Mouse (Mus musculus) macrophage (primary cell): ENCODE results near the gene E2f6. TPM values are rescaled to one million over a fixed set of nuclear protein-coding genes. Genes with fewer than 3 reads are reported as not detected.

ENCODE experiments used
- H3K27ac ChIP-seq: fragments of 350-480 bp; formaldehyde crosslinking; 2 replicates; pipeline ENCODE4 v1.9.0; 2021
- H3K36me3 ChIP-seq: fragments of 350-480 bp; formaldehyde crosslinking; 2 replicates; pipeline ENCODE4 v1.9.0; 2021; ENCODE audit errors: inconsistent target
- H3K4me3 ChIP-seq: fragments of 350-480 bp; formaldehyde crosslinking; 2 replicates; pipeline ENCODE4 v1.9.0; 2021; ENCODE audit errors: inconsistent target
- H3K79me2 ChIP-seq: fragments of 350-480 bp; formaldehyde crosslinking; 2 replicates; pipeline ENCODE4 v1.9.0; 2021; ENCODE audit errors: inconsistent target
- WGBS: methylation state at CpG from one replicate; pipeline ENCODE4 v1.1.7; 2026; ENCODE audit warnings: inconsistent platforms; ENCODE audit not compliant: missing documents; 5-methylcytosine and 5-hydroxymethylcytosine counted together
- polyA plus RNA-seq: library from polyadenylated mRNA; stranded (reverse); fragments of 250-400 nt; gene quantifications from 3 replicates; pipeline ENCODE4 v1.2.4, GENCODE M21; 2018; ENCODE audit warnings: inconsistent platforms
- total RNA-seq, 78 experiments: library from RNA; depleted of rRNA; stranded (reverse); fragments of 250-400 nt; gene quantifications; 1 replicate in 9 of 78; 2 replicates in 24 of 78; 3 replicates in 43 of 78; 4 replicates in 2 of 78; pipeline ENCODE4 v1.2.4; 2018; ENCODE audit warnings: inconsistent platforms in 56 of 78

E2f6 gene
- 10 to 100 TPM in 12 of 26 experiments, 1 to 10 TPM in 14; 2.6 to 20.5 (median 8.1) TPM for total RNA-seq (2018; cell fraction: chromatin; rRNA removed)
- total RNA-seq (2018; cell fraction: cytosol; rRNA removed): 10 to 100 TPM in 17 of 26 experiments, 1 to 10 TPM in 9; 5.8 to 15.7 (median 11.2) TPM
- 10 to 100 TPM in 8 of 26 experiments, 1 to 10 TPM in 18; 3.9 to 33.8 (median 6.8) TPM for total RNA-seq (2018; cell fraction: nucleus; rRNA removed)
- polyA plus RNA-seq: 9.4 to 23.3 TPM (median 14.9 TPM) in 3 replicates

DNA sequence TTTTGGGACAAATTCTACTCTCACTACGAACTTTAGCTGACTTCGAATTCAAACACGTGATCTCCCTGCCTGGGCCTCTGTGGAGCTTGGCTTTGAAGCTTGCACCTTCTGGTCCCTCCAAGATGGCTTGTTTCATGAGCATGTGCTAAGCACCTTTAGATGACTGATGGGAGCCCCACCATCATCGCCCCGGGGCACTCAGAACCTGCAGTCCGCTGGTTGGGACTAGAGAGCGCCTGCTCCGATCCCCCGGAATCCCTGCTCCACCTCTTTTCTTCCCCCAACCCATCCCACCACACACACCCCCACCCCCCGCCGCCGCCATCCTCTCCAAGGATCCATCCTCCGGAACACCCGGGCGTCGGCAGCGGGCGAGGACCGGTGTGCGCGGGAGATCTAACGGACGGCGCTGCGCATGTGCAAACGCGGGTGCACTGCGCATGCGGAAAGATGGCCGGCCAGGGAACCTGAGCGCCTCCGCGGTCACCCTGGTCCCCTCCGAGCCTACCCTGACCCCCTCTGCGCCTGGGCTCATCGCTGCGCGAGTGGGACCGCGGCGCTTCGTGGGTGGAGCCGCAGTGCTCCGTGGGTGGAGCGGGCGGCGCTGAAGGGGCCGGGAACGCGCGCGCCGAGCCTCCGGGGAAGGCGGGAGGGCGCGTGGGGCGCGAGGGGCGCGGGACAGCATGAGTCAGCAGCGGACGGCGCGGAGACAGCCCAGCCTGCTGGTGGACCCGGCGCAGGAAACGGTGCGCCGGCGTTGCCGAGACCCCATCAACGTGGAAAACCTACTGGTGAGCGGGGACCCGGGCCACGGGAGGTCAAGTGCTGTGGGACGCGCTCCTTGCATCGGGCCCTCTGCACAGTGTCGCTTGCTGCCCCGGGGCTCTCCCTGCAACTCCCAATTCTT, at the start of gene E2f6:
E2f6 (plus strand) TSS at position 439 of the 907 bp plus-strand sequence.
- no peak within 1 kb of the TSS for H3K27ac ChIP-seq
- peaks cover 15% of the 10 kb centered on the region; the same call in 1 of the 2 replicates for H3K79me2 ChIP-seq
- no peaks in the 10 kb centered on the region for H3K36me3 ChIP-seq
- H3K4me3 ChIP-seq: peak within 1 kb of the TSS; percentile 43
- 5% methylated on average over 81 of the region's 81 CpGs for WGBS

DNA sequence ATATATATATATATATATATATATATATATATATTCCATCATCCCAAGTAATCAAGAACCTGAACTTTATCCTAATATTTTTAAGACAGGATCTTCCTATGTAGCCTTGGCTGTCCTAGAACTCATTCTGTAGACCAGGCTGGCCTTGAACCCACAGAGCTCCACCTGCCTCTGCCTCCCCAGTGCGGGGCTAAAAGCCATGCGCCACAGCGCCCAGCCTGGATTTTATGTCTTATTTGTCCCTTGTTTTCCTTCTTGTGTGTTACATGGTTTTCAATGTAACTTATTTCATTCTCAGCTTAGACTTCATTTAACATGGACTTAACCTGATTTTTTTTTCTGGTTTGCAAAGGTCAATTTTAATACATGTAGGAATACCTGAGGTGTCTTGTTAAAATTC, 49.3 kb upstream of the E2f6 start:
- no peaks in the 10 kb centered on the region for H3K79me2 ChIP-seq
- WGBS: 94% methylated on average over 3 of the region's 3 CpGs

DNA sequence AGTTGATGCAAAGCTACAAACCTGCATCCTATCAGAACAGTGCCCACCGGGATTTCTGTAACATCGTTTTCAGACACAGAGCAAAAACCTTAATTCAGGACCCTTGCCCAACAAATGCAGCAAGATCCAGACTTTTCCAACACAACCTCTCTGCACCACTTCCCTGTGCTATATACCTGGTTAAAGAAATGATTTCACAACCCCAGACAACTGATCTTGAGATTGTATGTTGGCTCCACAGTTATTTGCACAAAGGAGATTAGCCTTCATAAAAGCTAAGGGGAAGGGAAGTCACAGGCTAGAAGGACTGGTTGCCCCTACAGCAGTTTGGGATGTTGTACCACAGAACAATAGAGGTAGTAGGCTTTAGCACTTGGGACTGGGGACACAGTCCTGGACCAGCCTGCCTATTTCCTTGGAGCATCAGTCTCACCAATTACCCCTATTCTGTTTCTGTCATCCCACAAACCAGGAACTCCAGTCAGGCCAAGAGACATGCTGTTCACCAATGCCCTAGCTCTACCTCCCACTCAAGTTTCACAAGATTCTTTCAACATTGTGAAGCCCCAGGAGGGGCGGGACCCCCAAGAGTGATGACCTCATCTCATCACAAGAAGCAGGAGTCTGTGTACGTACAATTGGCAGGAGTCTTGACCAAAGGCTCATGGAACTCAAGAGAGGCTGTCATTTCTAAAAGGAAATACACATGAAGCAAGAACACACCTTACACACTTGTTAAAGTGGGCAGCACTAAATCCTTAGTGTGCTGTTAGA, 46.9 kb upstream of the E2f6 start:
- H3K4me3 ChIP-seq: no peak overlapping the region
- H3K27ac ChIP-seq: no peak overlapping the region
- no peaks in the 10 kb centered on the region for H3K36me3 ChIP-seq
- 88% methylated on average over 4 of the region's 4 CpGs for WGBS
- H3K79me2 ChIP-seq: no peaks in the 10 kb centered on the region

More for the DNA sequence above, 49.3 kb upstream of the E2f6 start:
- no peak overlapping the region for H3K4me3 ChIP-seq
- no peak overlapping the region for H3K27ac ChIP-seq
- H3K36me3 ChIP-seq: no peaks in the 10 kb centered on the region

DNA sequence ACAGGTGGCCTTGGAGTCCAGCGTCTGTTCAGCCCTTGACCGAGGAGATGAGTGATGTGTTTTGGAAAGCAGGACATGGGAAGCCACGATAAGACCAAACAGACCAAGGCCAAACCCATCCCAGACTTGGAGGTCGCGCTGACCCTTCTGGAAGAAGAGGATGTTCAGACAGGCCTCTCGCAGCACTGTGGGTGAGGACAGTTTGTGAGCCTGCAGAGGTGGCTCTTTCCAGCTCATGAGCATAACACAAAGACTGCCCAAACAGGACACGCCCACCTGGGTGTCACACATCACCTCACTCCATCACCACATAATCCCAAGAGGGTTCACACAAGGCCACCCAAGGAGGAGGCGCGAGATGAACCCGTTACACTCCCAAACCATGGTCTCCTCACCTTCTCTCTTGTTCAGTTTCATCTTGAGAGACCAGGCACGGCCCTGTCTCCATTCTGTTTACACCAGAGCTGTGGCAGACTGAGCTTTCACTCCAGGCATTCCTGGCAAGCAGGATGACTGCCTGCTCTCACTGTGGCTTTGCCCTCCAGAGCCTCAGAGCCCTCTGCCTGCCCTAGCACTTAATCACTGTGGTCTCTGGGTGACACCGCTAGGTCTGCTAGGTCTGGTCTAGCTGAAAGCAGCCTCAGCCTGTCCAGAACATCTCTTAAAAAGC, 45.9 kb upstream of the E2f6 start:
- Histone ChIP-seq H3K4me3 (no peak overlapping the region), H3K27ac (no peak overlapping the region), H3K79me2 (no peaks in the 10 kb centered on the region), H3K36me3 (no peaks in the 10 kb centered on the region)
- WGBS: 85% methylated on average over 12 of the region's 12 CpGs

DNA sequence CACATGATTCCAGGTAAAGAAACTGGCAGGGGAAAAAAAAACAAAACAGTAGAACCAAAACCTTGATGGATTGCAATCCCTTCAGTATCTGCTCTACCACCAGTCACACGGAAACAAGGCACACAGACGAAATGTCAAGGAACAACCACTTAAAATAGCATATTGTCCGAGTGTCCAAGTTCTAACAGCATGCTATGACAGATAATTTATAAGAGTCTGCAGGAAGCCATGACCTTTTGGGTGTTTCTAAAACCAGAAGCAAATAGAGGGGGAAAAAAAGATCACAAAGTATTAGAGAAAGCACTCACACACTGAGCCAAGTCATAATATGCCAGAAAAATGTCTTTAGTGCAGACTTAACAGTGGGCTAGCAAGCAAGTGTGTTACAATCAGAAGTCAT, 42.5 kb upstream of the E2f6 start:
- Histone ChIP-seq H3K79me2 (no peaks in the 10 kb centered on the region), H3K4me3 (no peak overlapping the region), H3K27ac (no peak overlapping the region), H3K36me3 (no peaks in the 10 kb centered on the region)
- 79% methylated on average over 3 of the region's 3 CpGs for WGBS

DNA sequence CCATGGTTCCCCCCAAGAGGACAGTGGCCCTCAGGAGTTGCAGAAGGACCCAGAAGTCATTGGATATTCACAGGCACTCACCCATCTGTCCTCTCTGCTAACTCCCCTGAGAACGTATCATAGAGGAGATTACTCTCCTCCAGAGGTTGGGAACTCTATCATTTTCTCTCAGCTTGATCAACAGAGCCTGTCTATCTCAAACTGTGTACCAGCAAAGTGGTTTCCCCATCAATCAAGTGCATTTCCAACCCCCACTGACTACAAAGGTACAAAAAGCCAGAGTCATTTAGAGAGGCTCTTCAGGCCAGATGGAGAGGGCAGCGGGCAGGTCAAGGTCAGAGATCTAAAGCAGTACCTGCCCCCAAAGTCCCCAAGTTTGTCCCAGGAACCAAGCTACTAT, 42.1 kb upstream of the E2f6 start:
- no peak overlapping the region for H3K4me3 ChIP-seq
- H3K36me3 ChIP-seq: no peaks in the 10 kb centered on the region
- no peak overlapping the region for H3K27ac ChIP-seq
- WGBS: 95% methylated on average over 2 of the region's 2 CpGs
- H3K79me2 ChIP-seq: no peaks in the 10 kb centered on the region

DNA sequence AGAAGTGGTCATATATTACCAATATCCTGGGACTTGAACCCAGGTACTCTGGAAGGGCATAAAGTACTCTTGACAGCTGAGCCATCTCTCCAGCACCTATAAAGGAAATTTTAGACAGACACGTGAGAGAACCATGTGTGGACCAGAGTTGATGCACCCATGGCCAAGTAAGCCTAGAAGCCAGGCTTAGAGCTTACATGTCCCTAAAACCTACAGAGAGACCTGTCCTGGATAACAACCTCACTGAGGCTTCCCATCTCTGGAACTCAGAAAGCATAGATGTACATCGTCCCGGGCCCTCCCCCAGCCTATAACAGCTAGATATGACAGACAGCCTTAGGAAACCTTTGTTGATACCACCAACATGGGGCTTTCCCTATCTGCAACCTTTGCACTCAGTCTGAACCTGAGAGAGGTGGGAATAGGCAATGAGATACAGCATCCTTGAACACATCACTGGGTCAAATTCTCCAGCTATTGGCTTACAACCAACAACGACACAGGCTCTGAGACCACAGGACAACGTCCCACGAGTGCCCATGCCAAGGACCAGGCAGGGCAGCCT, 41.1 kb upstream of the E2f6 start:
- H3K36me3 ChIP-seq: no peaks in the 10 kb centered on the region
- no peaks in the 10 kb centered on the region for H3K79me2 ChIP-seq
- no peak overlapping the region for H3K27ac ChIP-seq
- WGBS: 85% methylated on average over 6 of the region's 6 CpGs
- no peak overlapping the region for H3K4me3 ChIP-seq

DNA sequence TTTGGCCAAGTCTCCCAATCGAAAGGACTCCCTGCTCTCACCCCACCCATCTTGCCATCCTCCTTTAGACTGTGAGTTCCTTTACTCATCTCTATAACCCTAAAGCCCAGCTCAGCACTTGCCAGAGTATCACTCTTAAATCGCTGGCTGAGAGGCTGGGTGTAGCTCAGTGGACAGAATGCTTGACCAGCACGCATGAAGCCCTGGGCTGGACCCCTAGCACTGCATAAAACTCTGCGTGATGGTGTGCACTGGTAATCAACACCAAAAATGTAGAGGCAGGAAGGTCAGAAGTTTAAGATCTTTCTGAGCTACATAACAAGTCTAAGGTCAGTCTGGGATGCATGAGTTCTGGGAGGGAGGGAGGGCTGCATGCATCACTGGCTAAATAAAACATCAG, 36.2 kb upstream of the E2f6 start:
- no peaks in the 10 kb centered on the region for H3K36me3 ChIP-seq
- WGBS: 92% methylated on average over 4 of the region's 4 CpGs
- no peaks in the 10 kb centered on the region for H3K79me2 ChIP-seq
- no peak overlapping the region for H3K27ac ChIP-seq
- no peak overlapping the region for H3K4me3 ChIP-seq

DNA sequence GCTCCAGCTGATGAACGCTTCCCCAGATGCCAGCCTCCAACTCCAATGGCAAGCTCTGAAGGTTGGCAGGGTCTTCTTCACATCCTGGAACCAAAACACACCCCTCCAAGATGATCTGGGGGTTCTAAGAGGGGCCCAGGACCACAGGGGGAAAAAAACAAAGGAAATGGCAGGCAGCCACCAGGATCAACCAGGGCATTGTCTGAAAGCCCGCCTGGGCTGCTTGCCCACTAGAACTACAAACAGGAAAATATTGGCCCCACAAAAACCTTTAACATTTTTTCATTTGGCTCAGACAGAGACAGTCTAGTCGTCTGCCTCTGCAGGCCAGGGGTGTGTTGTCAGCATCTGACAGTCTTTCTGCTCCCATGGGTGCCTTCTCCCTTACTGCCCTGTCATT, 35.4 kb upstream of the E2f6 start:
- Histone ChIP-seq H3K4me3 (no peak overlapping the region), H3K79me2 (no peaks in the 10 kb centered on the region), H3K27ac (no peak overlapping the region), H3K36me3 (no peaks in the 10 kb centered on the region)
- 55% methylated on average over 3 of the region's 3 CpGs for WGBS

DNA sequence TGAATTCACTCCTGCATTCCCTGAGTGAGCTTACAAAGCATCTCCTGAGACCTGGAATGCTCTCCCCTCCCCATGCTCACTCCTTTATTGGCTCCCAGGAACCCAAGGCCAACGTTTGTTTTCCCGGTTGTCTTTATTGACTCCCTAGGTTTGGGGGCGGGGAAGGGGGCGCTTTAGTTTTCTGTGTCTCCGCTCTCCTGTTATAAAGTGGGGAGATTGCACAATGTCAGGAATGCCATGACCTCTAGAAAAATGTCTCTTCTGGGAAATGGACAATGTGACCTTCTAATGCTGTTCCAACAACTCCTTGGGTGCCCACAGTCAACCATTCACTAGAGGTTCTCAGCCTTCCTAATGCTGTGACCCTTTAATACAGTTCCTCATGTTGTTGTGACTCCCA, 32.2 kb upstream of the E2f6 start:
- no peaks in the 10 kb centered on the region for H3K79me2 ChIP-seq
- H3K27ac ChIP-seq: no peak overlapping the region
- 89% methylated on average over 5 of the region's 5 CpGs for WGBS
- no peak overlapping the region for H3K4me3 ChIP-seq
- no peaks in the 10 kb centered on the region for H3K36me3 ChIP-seq

DNA sequence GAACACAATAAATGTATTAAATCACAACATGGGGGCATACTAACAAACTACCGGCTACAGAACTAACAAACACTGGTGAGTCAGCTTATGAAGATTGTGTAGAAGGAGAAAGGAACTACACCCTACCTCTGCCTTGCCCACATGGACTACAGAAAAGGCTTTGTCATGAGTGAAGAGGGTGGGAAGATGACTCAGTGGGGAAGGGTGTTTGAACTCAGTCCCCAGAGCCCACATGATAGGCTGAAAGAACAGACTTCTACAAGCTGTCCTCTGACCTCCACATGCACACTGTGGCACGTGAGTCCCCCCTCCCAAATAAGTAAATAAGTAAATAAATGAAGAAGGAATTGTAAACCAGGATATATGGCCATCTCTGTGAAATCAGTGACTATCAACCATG, 31.6 kb upstream of the E2f6 start:
- Histone ChIP-seq H3K36me3 (no peaks in the 10 kb centered on the region), H3K4me3 (no peak overlapping the region), H3K79me2 (no peaks in the 10 kb centered on the region), H3K27ac (no peak overlapping the region)
- 77% methylated on average over 2 of the region's 2 CpGs for WGBS

DNA sequence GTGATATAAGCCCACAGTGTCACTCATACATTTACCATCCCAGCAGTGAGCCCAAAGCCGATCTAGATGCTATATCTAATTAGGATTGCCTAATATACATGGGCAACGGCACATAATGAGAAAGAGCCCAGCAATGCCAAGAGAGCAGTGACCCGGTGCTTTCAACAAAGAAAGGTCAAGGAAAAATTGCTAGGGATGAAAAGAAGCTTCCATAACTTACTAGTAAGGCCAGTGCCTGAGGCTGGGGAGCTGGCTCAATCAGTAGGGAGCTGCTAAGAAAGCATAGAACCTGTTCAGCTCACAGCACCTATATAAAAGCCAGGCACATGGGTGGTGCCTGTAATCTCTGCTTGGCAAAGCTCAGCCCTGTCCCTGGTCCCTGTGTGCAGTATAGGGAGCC, 30.4 kb upstream of the E2f6 start:
- WGBS: 92% methylated on average over 3 of the region's 3 CpGs
- H3K4me3 ChIP-seq: no peak overlapping the region
- no peak overlapping the region for H3K27ac ChIP-seq
- no peaks in the 10 kb centered on the region for H3K36me3 ChIP-seq
- H3K79me2 ChIP-seq: no peaks in the 10 kb centered on the region

DNA sequence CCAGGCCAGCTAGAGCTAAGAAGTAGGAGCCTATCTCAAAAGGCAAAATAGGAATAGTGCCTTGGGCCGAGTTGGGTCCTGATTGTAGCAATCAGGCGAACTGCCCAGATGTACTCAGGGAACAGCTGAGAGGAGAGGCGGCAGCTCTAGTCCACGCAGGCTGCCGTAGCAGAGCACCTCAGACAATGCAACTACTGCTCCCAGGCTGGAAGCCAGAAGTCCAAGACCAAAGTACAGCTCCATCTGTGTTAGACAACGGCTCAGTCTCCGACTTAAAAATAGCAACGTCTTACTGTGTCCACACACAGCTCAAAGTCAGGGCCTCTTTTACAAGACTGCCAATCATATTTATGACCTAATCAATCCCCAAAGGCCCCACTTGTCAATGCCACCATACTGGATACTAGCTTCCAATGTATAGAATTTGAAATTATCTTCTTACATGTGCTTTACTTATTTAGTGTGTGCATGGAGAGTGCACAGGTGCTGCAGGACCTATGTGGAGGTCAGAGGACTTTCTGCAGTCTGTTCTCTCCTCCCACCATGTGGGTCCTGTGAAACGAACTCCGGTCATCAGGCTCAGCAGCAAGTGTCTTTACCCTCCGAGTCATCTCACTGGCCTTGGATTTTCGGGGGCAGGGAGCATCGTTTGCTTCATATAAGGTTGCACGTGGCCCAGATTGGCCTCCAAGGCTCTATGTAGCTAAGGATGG, 29.6 kb upstream of the E2f6 start:
- no peak overlapping the region for H3K27ac ChIP-seq
- H3K36me3 ChIP-seq: no peaks in the 10 kb centered on the region
- no peaks in the 10 kb centered on the region for H3K79me2 ChIP-seq
- WGBS: 94% methylated on average over 14 of the region's 14 CpGs
- no peak overlapping the region for H3K4me3 ChIP-seq

DNA sequence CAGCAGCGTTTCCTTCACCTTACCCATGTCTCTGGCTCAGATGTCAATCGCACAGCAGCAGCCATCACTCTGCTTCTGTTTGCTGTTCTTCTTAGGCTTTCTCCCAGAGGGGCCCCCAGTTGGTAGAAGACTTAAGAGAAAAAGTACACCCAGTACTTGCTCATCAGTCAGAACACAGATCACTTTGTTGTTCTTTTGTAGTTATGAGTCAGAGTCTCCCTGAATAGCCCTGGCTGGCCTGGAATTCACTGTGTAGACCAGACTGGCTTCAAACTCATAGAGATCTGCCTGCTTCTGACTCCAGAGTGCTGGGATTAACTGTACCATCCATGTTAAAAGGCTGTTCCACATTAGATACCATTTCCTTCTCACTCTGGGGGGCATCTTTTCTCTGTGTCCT, 22.2 kb upstream of the E2f6 start:
- 92% methylated on average over 2 of the region's 2 CpGs for WGBS
- no peaks in the 10 kb centered on the region for H3K79me2 ChIP-seq
- H3K27ac ChIP-seq: no peak overlapping the region
- H3K4me3 ChIP-seq: no peak overlapping the region
- H3K36me3 ChIP-seq: no peaks in the 10 kb centered on the region
